Mouse (Mus musculus): ENCODE results near the gene Nme2. TPM values are rescaled to one million over a fixed set of nuclear protein-coding genes. Genes with fewer than 3 reads are reported as not detected.
"Not testable (repeated sequence)": the region's sequence is repeated elsewhere in the genome, so short reads cannot be mapped to it uniquely, and the experiment has no call there.

The Nme2 gene
- polyA plus RNA-seq, 1 experiment from 2014 or later, result 124 TPM

- Histone ChIP-seq H3K9ac (no peak overlapping the region), H3K36me3 (peaks cover 57% of the 10 kb centered on the region), H3K4me2 (replicated peaks) (no peak overlapping the region), H3K4me1 (peaks cover 26% of the 10 kb centered on the region), H3K27me3 (no peaks in the 10 kb centered on the region), H3K27ac (no peak overlapping the region), H3K9me3 (replicated peaks) (no peaks in the 10 kb centered on the region), H3K4me3 (no peak overlapping the region)
- WGBS, result 87% methylated on average over 4 of the region's 4 CpGs
- ATAC-seq (ENCODE audit: low FRiP score), result no peak
Measured at GRCm38 (mm10) chr11:93957746-93958145, 1.7 kb upstream of the Nme2 start.

GRCm38 (mm10) chr11:93957031-93957555 is 1.0 kb upstream of the Nme2 start:
- H3K4me2 ChIP-seq (replicated peaks), result no peak overlapping the region
- H3K9me3 ChIP-seq (replicated peaks), result no peaks in the 10 kb centered on the region
- H3K4me1 ChIP-seq, result peaks cover 32% of the 10 kb centered on the region
- H3K36me3 ChIP-seq, result peaks cover 57% of the 10 kb centered on the region
- H3K4me3 ChIP-seq, result no peak overlapping the region
- ATAC-seq (ENCODE audit: low FRiP score), result no peak
- 93% methylated on average over 2 of the region's 2 CpGs for WGBS
- no peaks in the 10 kb centered on the region for H3K27me3 ChIP-seq
- no peak overlapping the region for H3K27ac ChIP-seq
- no peak overlapping the region for H3K9ac ChIP-seq

DNA sequence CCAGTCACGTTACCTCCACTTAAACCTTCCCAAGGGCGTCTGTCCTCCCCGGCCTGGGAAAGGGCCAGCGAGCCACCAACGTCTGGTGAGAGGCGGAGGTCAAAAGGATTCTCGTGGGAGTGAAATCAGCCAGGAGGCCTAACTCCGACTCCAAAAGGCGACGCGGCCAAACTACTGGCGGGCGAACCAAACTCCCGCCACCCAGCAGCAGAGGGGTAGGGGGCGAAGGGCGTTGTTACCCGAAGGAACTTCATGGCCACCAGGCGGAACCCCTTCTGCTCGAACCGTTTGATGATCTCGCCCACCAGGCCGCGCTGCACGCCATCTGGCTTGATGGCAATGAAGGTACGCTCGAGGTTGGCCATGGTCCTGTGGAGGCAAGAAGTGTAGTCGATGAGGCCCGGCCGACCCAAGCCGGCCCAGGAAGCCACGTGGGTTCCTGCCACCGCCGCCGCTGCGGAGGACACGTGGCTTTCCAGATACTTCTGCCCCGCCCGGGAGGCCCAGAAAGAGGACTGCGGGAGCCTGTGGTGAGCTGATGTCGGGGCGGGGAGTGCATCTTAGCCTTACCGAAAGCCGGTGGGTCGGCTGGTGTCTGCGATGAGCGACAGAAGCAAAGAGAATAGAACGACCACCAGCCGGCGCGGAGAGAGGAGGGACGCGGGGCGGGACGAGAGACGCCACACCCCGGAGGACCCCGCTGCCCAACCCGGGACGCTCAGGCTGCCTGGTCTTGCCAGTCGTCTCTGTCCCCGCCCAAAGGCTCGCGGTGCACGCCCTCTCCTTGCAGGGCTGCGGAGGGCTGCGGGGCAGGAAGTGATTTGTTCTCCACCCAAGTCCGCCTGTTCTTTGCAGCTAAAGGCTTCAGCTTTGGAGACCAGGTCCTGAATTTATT is 556 bp downstream of the Nme2 start:
- Histone ChIP-seq H3K36me3 (peaks cover 57% of the 10 kb centered on the region), H3K27me3 (no peaks in the 10 kb centered on the region), H3K4me3 (peak overlapping the region; percentile 64), H3K27ac (peak overlapping the region; percentile 88), H3K9me3 (replicated peaks) (no peaks in the 10 kb centered on the region), H3K4me2 (replicated peaks) (peak overlapping the region; percentile 87), H3K4me1 (peaks cover 32% of the 10 kb centered on the region), H3K9ac (peak overlapping the region; percentile 78)
- under 1% methylated on average over 63 of the region's 67 CpGs for WGBS
- peak; percentile 97 for ATAC-seq (ENCODE audit: low FRiP score)

- Histone ChIP-seq H3K9me3 (replicated peaks) (no peaks in the 10 kb centered on the region), H3K4me3 (peak overlapping the region; percentile 64), H3K9ac (peak overlapping the region; percentile 78), H3K36me3 (peaks cover 57% of the 10 kb centered on the region), H3K4me2 (replicated peaks) (peak overlapping the region; percentile 87), H3K27ac (peak overlapping the region; percentile 88), H3K4me1 (peaks cover 32% of the 10 kb centered on the region), H3K27me3 (no peaks in the 10 kb centered on the region)
- WGBS, result 47% methylated on average over 13 of the region's 13 CpGs
- peak; percentile 32; the same call in 1 of the 2 replicates for ATAC-seq (ENCODE audit: low FRiP score)
Measured at GRCm38 (mm10) chr11:93954738-93955255, 1.3 kb downstream of the Nme2 start.

DNA sequence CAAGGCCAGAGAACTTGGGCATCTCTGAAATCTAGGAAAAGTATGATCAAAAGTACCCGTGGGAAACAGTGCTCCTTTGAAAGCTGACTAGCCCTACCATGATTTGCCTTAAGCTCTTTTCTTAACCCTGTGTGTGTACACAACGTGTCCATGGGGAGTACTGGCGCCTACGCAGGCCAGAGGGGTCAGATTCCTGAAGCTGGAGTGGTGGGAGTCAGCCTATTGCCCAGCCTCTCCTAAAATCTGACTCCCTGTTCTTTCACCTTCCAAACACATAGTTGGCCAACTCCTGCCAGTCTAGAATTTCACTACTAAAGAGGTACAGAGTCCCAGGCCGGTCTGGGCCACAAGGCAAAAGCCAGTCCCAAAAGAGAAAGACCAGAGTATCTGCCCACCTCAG is 3.7 kb downstream of the Nme2 start:
- no peak overlapping the region for H3K4me2 ChIP-seq (replicated peaks)
- 59% methylated on average over 5 of the region's 5 CpGs for WGBS
- H3K9me3 ChIP-seq (replicated peaks), result no peaks in the 10 kb centered on the region
- H3K27ac ChIP-seq, result no peak overlapping the region
- no peaks in the 10 kb centered on the region for H3K27me3 ChIP-seq
- no peak for ATAC-seq (ENCODE audit: low FRiP score)
- H3K9ac ChIP-seq, result no peak overlapping the region
- H3K4me1 ChIP-seq, result peaks cover 32% of the 10 kb centered on the region
- H3K36me3 ChIP-seq, result peaks cover 51% of the 10 kb centered on the region
- no peak overlapping the region for H3K4me3 ChIP-seq

DNA sequence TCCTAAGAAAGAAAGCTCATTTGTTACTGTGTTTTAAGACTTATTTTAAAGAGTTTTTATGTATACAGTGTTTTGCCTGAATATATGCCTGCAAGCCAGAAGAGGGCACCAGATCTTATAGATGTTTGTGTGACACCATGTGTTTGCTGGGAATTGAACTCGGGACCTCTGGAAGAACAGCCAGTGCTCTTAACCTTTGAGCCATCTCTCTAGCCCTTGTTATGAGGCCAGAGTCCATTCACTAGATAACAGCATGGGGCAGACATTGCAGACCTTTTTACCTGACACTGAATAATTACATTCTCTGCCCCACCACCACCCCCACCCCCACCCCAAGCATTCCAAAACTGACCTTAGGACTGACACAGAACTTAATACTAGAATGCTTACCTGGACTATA is 6.0 kb downstream of the Nme2 start:
- Histone ChIP-seq H3K4me3 (no peak overlapping the region), H3K36me3 (peaks cover 57% of the 10 kb centered on the region), H3K4me1 (peaks cover 22% of the 10 kb centered on the region), H3K4me2 (replicated peaks) (no peak overlapping the region), H3K27me3 (no peaks in the 10 kb centered on the region), H3K27ac (no peak overlapping the region), H3K9ac (no peak overlapping the region), H3K9me3 (replicated peaks) (no peaks in the 10 kb centered on the region)
- ATAC-seq (ENCODE audit: low FRiP score), result no peak
- 89% methylated on average over 1 of the region's 1 CpGs for WGBS

DNA sequence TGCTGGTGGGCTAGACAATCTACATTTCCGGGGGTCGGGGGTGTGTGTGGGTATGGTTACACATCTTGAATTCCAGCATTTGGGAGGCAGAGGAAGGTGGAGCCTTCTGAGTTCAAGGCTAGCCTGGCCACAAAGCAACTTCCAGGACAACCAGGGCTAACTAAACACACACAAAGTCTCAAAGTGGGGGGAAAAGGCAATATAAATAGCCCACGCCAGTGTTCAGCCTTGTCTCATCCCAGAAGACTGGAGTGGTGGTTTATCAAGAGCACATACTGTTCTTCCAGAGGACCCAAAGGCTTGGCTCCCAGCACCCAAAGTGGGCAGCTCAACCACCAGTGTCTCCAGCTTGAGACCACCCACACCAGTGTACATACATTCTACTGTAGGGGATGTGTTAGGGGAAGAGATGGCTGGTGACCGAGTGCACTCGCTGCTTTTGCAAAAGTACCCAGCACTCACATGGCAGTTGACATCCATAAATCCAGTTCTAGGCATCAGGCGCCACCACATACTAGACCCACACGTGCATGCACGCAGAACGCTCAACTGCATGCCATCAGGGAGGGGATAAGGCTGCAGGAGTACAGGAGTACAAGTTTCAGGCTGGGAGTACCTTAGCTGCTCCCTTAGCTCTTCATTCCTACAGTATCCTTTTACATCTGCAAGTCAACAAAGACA is 7.0 kb downstream of the Nme2 start:
- peaks cover 15% of the 10 kb centered on the region for H3K4me1 ChIP-seq
- H3K4me3 ChIP-seq, result no peak overlapping the region
- ATAC-seq (ENCODE audit: low FRiP score), result no peak
- no peak overlapping the region for H3K4me2 ChIP-seq (replicated peaks)
- peaks cover 57% of the 10 kb centered on the region for H3K36me3 ChIP-seq
- no peak overlapping the region for H3K9ac ChIP-seq
- no peaks in the 10 kb centered on the region for H3K27me3 ChIP-seq
- H3K9me3 ChIP-seq (replicated peaks), result no peaks in the 10 kb centered on the region
- 88% methylated on average over 9 of the region's 9 CpGs for WGBS
- H3K27ac ChIP-seq, result no peak overlapping the region

GRCm38 (mm10) chr11:93944986-93945385 is 11.1 kb downstream of the Nme2 start:
- WGBS, result 79% methylated on average over 3 of the region's 3 CpGs
- H3K4me1 ChIP-seq, result no peaks in the 10 kb centered on the region
- H3K4me3 ChIP-seq, result no peak overlapping the region
- H3K27me3 ChIP-seq, result no peaks in the 10 kb centered on the region
- H3K9ac ChIP-seq, result no peak overlapping the region
- ATAC-seq (ENCODE audit: low FRiP score), result no peak
- H3K4me2 ChIP-seq (replicated peaks), result no peak overlapping the region
- H3K9me3 ChIP-seq (replicated peaks), result no peaks in the 10 kb centered on the region
- H3K36me3 ChIP-seq, result peaks cover 38% of the 10 kb centered on the region
- H3K27ac ChIP-seq, result no peak overlapping the region

- Histone ChIP-seq H3K4me1 (no peaks in the 10 kb centered on the region), H3K4me3 (no peak overlapping the region), H3K4me2 (replicated peaks) (no peak overlapping the region), H3K27ac (no peak overlapping the region), H3K36me3 (peaks cover 44% of the 10 kb centered on the region), H3K9ac (no peak overlapping the region), H3K27me3 (no peaks in the 10 kb centered on the region), H3K9me3 (replicated peaks) (no peaks in the 10 kb centered on the region)
- no peak for ATAC-seq (ENCODE audit: low FRiP score)
- WGBS, result 87% methylated on average over 2 of the region's 2 CpGs
Measured at GRCm38 (mm10) chr11:93940906-93941305, 15.2 kb downstream of the Nme2 start.

GRCm38 (mm10) chr11:93929106-93929505 is 27.0 kb downstream of the Nme2 start:
- H3K4me1 ChIP-seq, result no peaks in the 10 kb centered on the region
- ATAC-seq (ENCODE audit: low FRiP score), result no peak
- H3K27ac ChIP-seq, result no peak overlapping the region
- H3K36me3 ChIP-seq, result peaks cover 79% of the 10 kb centered on the region
- no peaks in the 10 kb centered on the region for H3K9me3 ChIP-seq (replicated peaks)
- no peak overlapping the region for H3K4me2 ChIP-seq (replicated peaks)
- no peak overlapping the region for H3K4me3 ChIP-seq
- H3K9ac ChIP-seq, result no peak overlapping the region
- no peaks in the 10 kb centered on the region for H3K27me3 ChIP-seq

DNA sequence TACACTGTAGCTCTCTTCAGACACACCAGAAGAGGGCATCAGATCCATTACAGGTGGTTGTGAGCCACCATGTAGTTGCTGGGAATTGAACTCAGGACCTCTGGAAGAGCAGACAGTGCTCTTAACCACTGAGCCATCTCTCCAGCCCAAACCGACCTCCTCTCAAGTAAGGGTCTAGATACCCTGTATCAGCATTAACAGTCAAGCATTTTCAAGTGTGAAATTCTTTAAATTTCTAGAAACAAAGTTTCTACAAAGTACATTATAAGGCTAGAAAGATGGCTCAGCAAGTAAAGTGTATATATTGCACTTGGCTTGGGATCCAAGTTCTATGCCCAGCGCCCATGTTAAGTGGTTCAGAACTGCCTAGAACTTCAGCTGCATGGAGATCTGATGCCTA is 41.0 kb downstream of the Nme2 start:
- H3K36me3 ChIP-seq, result peaks cover 67% of the 10 kb centered on the region
- not testable (repeated sequence) for H3K27me3 ChIP-seq; H3K27ac ChIP-seq; H3K4me3 ChIP-seq; H3K9ac ChIP-seq; ATAC-seq (ENCODE audit: low FRiP score); H3K4me2 ChIP-seq (replicated peaks); H3K9me3 ChIP-seq (replicated peaks); H3K4me1 ChIP-seq
- 97% methylated on average over 2 of the region's 2 CpGs for WGBS

- Histone ChIP-seq H3K4me2 (replicated peaks) (no peak overlapping the region), H3K9me3 (replicated peaks) (no peaks in the 10 kb centered on the region), H3K4me1 (no peaks in the 10 kb centered on the region), H3K36me3 (peaks cover 65% of the 10 kb centered on the region), H3K9ac (no peak overlapping the region), H3K4me3 (no peak overlapping the region), H3K27ac (no peak overlapping the region), H3K27me3 (no peaks in the 10 kb centered on the region)
- WGBS, result 92% methylated on average over 3 of the region's 3 CpGs
- ATAC-seq (ENCODE audit: low FRiP score), result no peak
Measured at GRCm38 (mm10) chr11:93911603-93912002, 44.5 kb downstream of the Nme2 start.

Data from hindbrain, embryonic 12.5 days (tissue).